Mouse (Mus musculus) forebrain, embryonic 15.5 days (tissue): ENCODE data around the gene Cma2. TPM values are rescaled to one million over a fixed set of nuclear protein-coding genes. Genes with fewer than 3 reads are reported as not detected.
"Not testable (repeated sequence)": the region's sequence is repeated elsewhere in the genome, so short reads cannot be mapped to it uniquely, and the experiment has no call there.

Experiments
- ATAC-seq: fragments of 200-750 bp; cut with Nextera tagmentation; replicated peaks from 2 replicates; pipeline ENCODE4 v1.8.0; 2017; ENCODE audit warnings: mild to moderate bottlenecking, moderate TSS enrichment, moderate library complexity
- H3K27ac ChIP-seq: fragments of 300-500 bp; sonication (generic); replicated peaks from 2 replicates; pipeline ENCODE4 v1.5.1; 2015; ENCODE audit warnings: mild to moderate bottlenecking, inconsistent platforms
- H3K27me3 ChIP-seq: fragments of 300-500 bp; sonication (generic); 2 replicates; pipeline ENCODE4 v1.6.1; 2015; ENCODE audit warnings: inconsistent platforms
- H3K36me3 ChIP-seq: fragments of 300-500 bp; sonication (generic); 2 replicates; pipeline ENCODE4 v1.6.1; 2015; ENCODE audit warnings: mild to moderate bottlenecking, inconsistent platforms
- H3K4me1 ChIP-seq: fragments of 300-500 bp; sonication (generic); 2 replicates; pipeline ENCODE4 v1.6.1; 2015; ENCODE audit warnings: inconsistent platforms
- H3K4me2 ChIP-seq: fragments of 300-500 bp; sonication (generic); replicated peaks from 2 replicates; pipeline ENCODE4 v1.6.1; 2015; ENCODE audit warnings: mild to moderate bottlenecking, inconsistent platforms
- H3K4me3 ChIP-seq: fragments of 300-500 bp; sonication (generic); 2 replicates; pipeline ENCODE4 v1.5.1; 2015; ENCODE audit warnings: mild to moderate bottlenecking, inconsistent platforms
- H3K9ac ChIP-seq: fragments of 300-500 bp; sonication (generic); replicated peaks from 2 replicates; pipeline ENCODE4 v1.6.1; 2015; ENCODE audit warnings: mild to moderate bottlenecking, inconsistent platforms
- H3K9me3 ChIP-seq: fragments of 300-500 bp; sonication (generic); 2 replicates; pipeline ENCODE4 v1.6.1; 2016; ENCODE audit warnings: inconsistent platforms
- WGBS: fragments of 180-500 bp; shearing (Covaris S2); methylation state at CpG from one replicate; pipeline ENCODE4 v1.1.7; 2015; ENCODE audit warnings: mixed read lengths; 5-methylcytosine and 5-hydroxymethylcytosine counted together
- polyA plus RNA-seq: library from polyadenylated mRNA; unstranded; fragments of >200 nt; fragmentation: Nextera tagmentation; extraction: Ambion mirVana; gene quantifications from 2 replicates; pipeline ENCODE4 v1.2.1, GENCODE M21; 2015

Cma2 gene
- polyA plus RNA-seq, 1 experiment from 2014 or later = not detected

GRCm38 (mm10) chr14:55946269-55946969 is 4.4 kb upstream of the Cma2 start:
- 93% methylated on average over 2 of the region's 2 CpGs for WGBS
- no peaks in the 10 kb centered on the region for H3K9me3 ChIP-seq
- H3K36me3 ChIP-seq = no peaks in the 10 kb centered on the region
- no peak overlapping the region for H3K4me3 ChIP-seq
- no peak overlapping the region for H3K9ac ChIP-seq
- H3K27me3 ChIP-seq = no peaks in the 10 kb centered on the region
- no peaks in the 10 kb centered on the region for H3K4me1 ChIP-seq
- no peak overlapping the region for H3K4me2 ChIP-seq
- H3K27ac ChIP-seq = no peak overlapping the region
- no peak for ATAC-seq

GRCm38 (mm10) chr14:55963263-55963662 is 12.5 kb downstream of the Cma2 start:
- WGBS = 0% methylated on average over 1 of the region's 1 CpGs

GRCm38 (mm10) chr14:55963900-55964299 is 13.1 kb downstream of the Cma2 start:
- ATAC-seq, H3K4me1 ChIP-seq, H3K4me3 ChIP-seq, H3K9me3 ChIP-seq, H3K36me3 ChIP-seq, H3K27me3 ChIP-seq, H3K9ac ChIP-seq, H3K27ac ChIP-seq, H3K4me2 ChIP-seq: not testable (repeated sequence)
- WGBS = 42% methylated on average over 2 of the region's 2 CpGs

More at GRCm38 (mm10) chr14:55963263-55963662, 12.5 kb downstream of the Cma2 start:
- ATAC-seq = no peak
- no peaks in the 10 kb centered on the region for H3K36me3 ChIP-seq
- H3K27ac ChIP-seq = no peak overlapping the region
- H3K27me3 ChIP-seq = no peaks in the 10 kb centered on the region
- no peaks in the 10 kb centered on the region for H3K9me3 ChIP-seq
- H3K4me3 ChIP-seq = no peak overlapping the region
- no peaks in the 10 kb centered on the region for H3K4me1 ChIP-seq
- no peak overlapping the region for H3K9ac ChIP-seq
- no peak overlapping the region for H3K4me2 ChIP-seq

GRCm38 (mm10) chr14:55987464-55987863 is 36.7 kb downstream of the Cma2 start:
- not testable (repeated sequence) for H3K27me3 ChIP-seq, H3K36me3 ChIP-seq, H3K27ac ChIP-seq, H3K9me3 ChIP-seq, ATAC-seq, H3K4me3 ChIP-seq, H3K4me2 ChIP-seq, H3K9ac ChIP-seq, H3K4me1 ChIP-seq
- 89% methylated on average over 3 of the region's 3 CpGs for WGBS

- Histone ChIP-seq H3K4me3 (no peak overlapping the region), H3K9ac (no peak overlapping the region), H3K27ac (no peak overlapping the region), H3K9me3 (no peaks in the 10 kb centered on the region), H3K36me3 (no peaks in the 10 kb centered on the region), H3K4me1 (no peaks in the 10 kb centered on the region), H3K27me3 (no peaks in the 10 kb centered on the region), H3K4me2 (no peak overlapping the region)
- 83% methylated on average over 3 of the region's 3 CpGs for WGBS
- no peak for ATAC-seq
These were observed 62.4 kb downstream of the Cma2 start for GRCm38 (mm10) chr14:56013147-56013546.

GRCm38 (mm10) chr14:56013924-56014323 is 63.1 kb downstream of the Cma2 start:
- Histone ChIP-seq H3K9ac (no peak overlapping the region), H3K9me3 (no peaks in the 10 kb centered on the region), H3K27ac (no peak overlapping the region), H3K4me1 (no peaks in the 10 kb centered on the region), H3K36me3 (no peaks in the 10 kb centered on the region), H3K4me3 (no peak overlapping the region), H3K4me2 (no peak overlapping the region), H3K27me3 (no peaks in the 10 kb centered on the region)
- ATAC-seq = no peak
- WGBS = 93% methylated on average over 2 of the region's 2 CpGs

DNA sequence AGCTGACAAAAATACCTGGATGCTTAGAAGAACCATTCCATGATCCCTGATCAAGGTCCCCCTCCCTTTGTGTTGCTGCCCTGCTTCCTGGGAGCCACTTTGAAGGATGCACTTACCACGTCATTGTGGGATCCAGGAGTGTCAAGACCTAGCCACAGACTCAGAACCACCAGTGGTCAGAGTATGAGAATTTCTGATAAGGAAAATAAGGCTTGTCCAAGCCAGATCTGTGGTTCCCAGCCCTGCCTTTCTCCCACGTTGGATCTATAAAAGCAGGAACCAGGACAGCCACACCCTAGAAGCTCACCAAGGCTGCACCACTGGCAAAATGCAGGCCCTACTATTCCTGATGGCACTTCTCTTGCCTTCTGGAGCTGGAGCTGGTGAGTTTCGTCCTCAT is 66.9 kb downstream of the Cma2 start, which contains the start of gene Mcpt1:
TSS of gene Mcpt1 (plus strand) at position 301 of the 400 bp plus-strand sequence.
- not testable (repeated sequence) for ATAC-seq, H3K9me3 ChIP-seq, H3K4me3 ChIP-seq, H3K36me3 ChIP-seq, H3K27ac ChIP-seq, H3K4me1 ChIP-seq, H3K9ac ChIP-seq, H3K27me3 ChIP-seq, H3K4me2 ChIP-seq
- WGBS = 77% methylated on average over 3 of the region's 3 CpGs

GRCm38 (mm10) chr14:56019446-56019845 is 68.7 kb downstream of the Cma2 start:
- no peak for ATAC-seq
- Histone ChIP-seq H3K4me2 (no peak overlapping the region), H3K27ac (no peak overlapping the region), H3K9me3 (no peaks in the 10 kb centered on the region), H3K36me3 (no peaks in the 10 kb centered on the region), H3K4me3 (no peak overlapping the region), H3K27me3 (no peaks in the 10 kb centered on the region), H3K9ac (no peak overlapping the region), H3K4me1 (no peaks in the 10 kb centered on the region)
- 67% methylated on average over 1 of the region's 1 CpGs for WGBS

- H3K36me3 ChIP-seq, H3K4me2 ChIP-seq, H3K4me3 ChIP-seq, H3K9ac ChIP-seq, H3K27me3 ChIP-seq, H3K4me1 ChIP-seq, H3K9me3 ChIP-seq, H3K27ac ChIP-seq, ATAC-seq: not testable (repeated sequence)
- 89% methylated on average over 4 of the region's 4 CpGs for WGBS
These were observed 70.5 kb downstream of the Cma2 start for GRCm38 (mm10) chr14:56021305-56021704.

Other genes with a start within 250 kb of the Cma2 start
- gene Tgm1, start 237.1 kb upstream of the Cma2 start, polyA plus RNA-seq = 0.09 and 0.20 TPM in 2 replicates
- gene Rabggta, start 228.7 kb upstream of the Cma2 start, polyA plus RNA-seq = 49.9 and 51.4 TPM in 2 replicates
- 77.1 and 82.7 TPM in 2 replicates for gene Dhrs1, start 205.3 kb upstream of the Cma2 start, polyA plus RNA-seq
- 39.7 and 41.4 TPM in 2 replicates for gene Nop9, start 205.3 kb upstream of the Cma2 start, polyA plus RNA-seq
- 0.15 and 0.29 TPM in 2 replicates for gene Cideb, start 192.5 kb upstream of the Cma2 start, polyA plus RNA-seq
- 0.10 and 0.24 TPM in 2 replicates for gene Ltb4r2, start 189.6 kb upstream of the Cma2 start, polyA plus RNA-seq
- 0.26 TPM in 1 of 2 replicates, not detected in the other for gene Ltb4r1, start 185.0 kb upstream of the Cma2 start, polyA plus RNA-seq
- gene Adcy4, start 166.9 kb upstream of the Cma2 start, polyA plus RNA-seq = 2.9 and 4.0 TPM in 2 replicates
- 1.1 and 2.3 TPM in 2 replicates for gene Ripk3, start 162.1 kb upstream of the Cma2 start, polyA plus RNA-seq
- 10.9 and 13.6 TPM in 2 replicates for gene Nfatc4, start 127.8 kb upstream of the Cma2 start, polyA plus RNA-seq
- 10.5 and 10.7 TPM in 2 replicates for gene Nynrin, start 97.0 kb upstream of the Cma2 start, polyA plus RNA-seq
- 0.29 and 0.32 TPM in 2 replicates for gene Cbln3, start 66.6 kb upstream of the Cma2 start, polyA plus RNA-seq
- 10.1 and 10.4 TPM in 2 replicates for gene Khnyn, start 66.0 kb upstream of the Cma2 start, polyA plus RNA-seq
- 106 and 112 TPM in 2 replicates for gene Sdr39u1, start 50.7 kb upstream of the Cma2 start, polyA plus RNA-seq
- gene Cma1, start 6.3 kb upstream of the Cma2 start, polyA plus RNA-seq = not detected in 2 replicates
- gene Mcpt1, start 67.0 kb downstream of the Cma2 start, polyA plus RNA-seq = not detected in 2 replicates
- gene Mcpt9, start 79.5 kb downstream of the Cma2 start, polyA plus RNA-seq = not detected in 2 replicates
- not detected in 2 replicates for gene Mcpt2, start 91.1 kb downstream of the Cma2 start, polyA plus RNA-seq
- gene Mcpt4, start 111.3 kb downstream of the Cma2 start, polyA plus RNA-seq = not detected in 2 replicates
- gene Mcpt8, start 134.3 kb downstream of the Cma2 start, polyA plus RNA-seq = 0.18 and 0.23 TPM in 2 replicates
- not detected in 2 replicates for gene Ctsg, start 151.6 kb downstream of the Cma2 start, polyA plus RNA-seq
- gene Gzme, start 169.6 kb downstream of the Cma2 start, polyA plus RNA-seq = not detected in 2 replicates
- gene Gzmd, start 181.6 kb downstream of the Cma2 start, polyA plus RNA-seq = not detected in 2 replicates
- not detected in 2 replicates for gene Gzmg, start 208.6 kb downstream of the Cma2 start, polyA plus RNA-seq
- not detected in 2 replicates for gene Gzmn, start 223.6 kb downstream of the Cma2 start, polyA plus RNA-seq